In the genomic region with DNA sequence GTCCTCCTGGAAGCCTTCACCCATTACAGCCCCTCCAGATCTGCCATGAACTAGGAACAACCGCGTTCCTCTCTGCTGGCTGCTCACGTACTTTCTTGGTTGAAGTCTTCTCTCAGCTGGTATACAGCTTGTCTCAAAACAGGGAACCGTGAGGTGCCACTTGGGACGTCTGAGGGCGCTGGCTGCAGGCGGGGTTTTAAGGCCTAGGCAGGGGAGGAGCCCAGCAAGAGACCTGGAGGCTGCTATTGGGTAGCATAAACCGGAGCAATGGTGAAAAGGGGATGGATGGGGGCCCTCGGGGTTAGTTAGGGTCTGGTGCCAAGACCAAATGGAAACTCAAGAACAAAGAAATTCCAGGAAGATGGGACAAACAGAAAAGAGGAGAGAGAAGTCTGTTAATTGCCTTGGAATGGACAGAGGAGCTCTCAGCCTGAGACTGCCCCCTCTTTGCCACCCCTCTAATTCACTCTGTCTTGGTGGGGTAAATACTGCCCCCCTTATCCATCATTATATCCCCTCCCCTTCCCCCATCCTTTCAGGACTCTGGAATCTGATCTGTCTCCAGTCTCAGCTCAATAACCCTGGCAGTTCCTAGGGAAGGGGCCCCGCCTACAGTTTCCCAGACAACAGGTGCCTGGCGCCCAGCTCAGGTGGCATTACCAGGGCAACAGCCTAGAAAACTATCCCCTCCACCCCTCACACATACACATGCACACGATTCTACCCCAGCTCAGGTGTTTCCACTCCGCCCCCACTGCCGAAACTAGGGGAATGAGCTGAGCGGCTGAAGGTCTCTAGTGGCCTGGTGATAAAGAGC, we compare ENCODE assay signal across 10 mouse cellular contexts. TPM values are rescaled to one million over a fixed set of nuclear protein-coding genes. Genes with fewer than 3 reads are reported as not detected.
A peak's percentile ranks its signal among the peaks of the same experiment; 100 is the strongest.
DNase-seq lines count a peak whose midpoint lies in the region; ATAC-seq lines count a peak whose summit lies in the region.
"Had no signal": no experiment of that assay in that cellular context is flagged by ENCODE, and none has a peak within 500 bp of the region (broad histone marks: within the 10 kb centered on the region; RNA-seq: fewer than 3 reads in every experiment).

A gene (minus strand): TSS at position 171 of the 817 bp plus-strand sequence.

- H3K9ac ChIP-seq in heart, embryonic 12.5 days: no peak within 1 kb of the TSS
- H3K9ac ChIP-seq in forebrain, embryonic 14.5 days (ENCODE audit: low read length): no peak within 1 kb of the TSS

- H3K27ac ChIP-seq in heart, embryonic 10.5 days: no peak within 1 kb of the TSS
- H3K27ac ChIP-seq in heart, embryonic 12.5 days (ENCODE audit: poor library complexity, severe bottlenecking): no peak within 1 kb of the TSS
- H3K27ac ChIP-seq in forebrain, embryonic 14.5 days (ENCODE audit: low read depth, low read length): no peak within 1 kb of the TSS

- DNase-seq in heart, embryonic 10.5 days (ENCODE audit: low spot score): no peak
- peak; percentile 27 for DNase-seq in A20 (ENCODE audit: low read depth, low spot score)
- DNase-seq in forebrain, embryonic 14.5 days (ENCODE audit: low spot score): peak; percentile 23
- DNase-seq in kidney, postnatal 10 days: peak; percentile 52
- DNase-seq in thymus, postnatal 10 days (ENCODE audit: low spot score in 2 of 2): no peak
- DNase-seq in urinary bladder, postnatal 14 days (ENCODE audit: low spot score): no peak
- DNase-seq in right cerebral cortex, postnatal 10 days (ENCODE audit: low spot score in 2 of 2): no peak
- DNase-seq: cerebellum, adult 9-11 months; liver had no signal

- H3K9me3 ChIP-seq in heart, embryonic 10.5 days: no peaks in the 10 kb centered on the region
- no peaks in the 10 kb centered on the region for H3K9me3 ChIP-seq in heart, embryonic 12.5 days (replicated peaks)
- no peaks in the 10 kb centered on the region for H3K9me3 ChIP-seq in forebrain, embryonic 14.5 days (replicated peaks; ENCODE audit: control insufficient read depth, low read length)

- peaks cover 67% of the 10 kb centered on the region for H3K27me3 ChIP-seq in heart, embryonic 10.5 days (ENCODE audit: insufficient read depth, poor library complexity, severe bottlenecking)
- peaks cover 66% of the 10 kb centered on the region for H3K27me3 ChIP-seq in heart, embryonic 12.5 days (replicated peaks)
- peaks cover 32% of the 10 kb centered on the region for H3K27me3 ChIP-seq in forebrain, embryonic 14.5 days (replicated peaks; ENCODE audit: control insufficient read depth, insufficient read depth, low read length)

- 18% methylated on average over 15 of the region's 15 CpGs for WGBS in heart, embryonic 10.5 days
- 25% methylated on average over 15 of the region's 15 CpGs for WGBS in heart, embryonic 12.5 days
- WGBS in forebrain, embryonic 14.5 days: 12% methylated on average over 15 of the region's 15 CpGs

- peak within 1 kb of the TSS; percentile 3; the same call in 1 of the 2 replicates for H3K4me3 ChIP-seq in heart, embryonic 10.5 days
- H3K4me3 ChIP-seq in heart, embryonic 12.5 days: no peak within 1 kb of the TSS
- H3K4me3 ChIP-seq in forebrain, embryonic 14.5 days (ENCODE audit: low read depth, low read length): no peak within 1 kb of the TSS

- H3K36me3 ChIP-seq in heart, embryonic 10.5 days: no peaks in the 10 kb centered on the region
- no peaks in the 10 kb centered on the region for H3K36me3 ChIP-seq in heart, embryonic 12.5 days
- no peaks in the 10 kb centered on the region for H3K36me3 ChIP-seq in forebrain, embryonic 14.5 days (ENCODE audit: control insufficient read depth, insufficient read depth, low read length)

- no peak within 1 kb of the TSS for H3K4me2 ChIP-seq in heart, embryonic 12.5 days
- peak within 1 kb of the TSS; percentile 20; the same call in 1 of the 2 replicates for H3K4me2 ChIP-seq in forebrain, embryonic 14.5 days (ENCODE audit: low read length)

- H3K4me1 ChIP-seq in heart, embryonic 10.5 days: peaks cover 24% of the 10 kb centered on the region
- 0 out of 2 replicates have a peak, but pooled peaks cover 6% of the 10 kb centered on the region for H3K4me1 ChIP-seq in heart, embryonic 12.5 days (replicated peaks)
- peaks cover 7% of the 10 kb centered on the region for H3K4me1 ChIP-seq in forebrain, embryonic 14.5 days (ENCODE audit: control insufficient read depth, insufficient read depth, low read length)

- no peak for ATAC-seq in heart, embryonic 12.5 days (ENCODE audit: insufficient number of reproducible peaks, low FRiP score)
- ATAC-seq in forebrain, embryonic 14.5 days: peak; percentile 61; the same call in 1 of the 2 replicates

RNA-seq across cellular contexts. Expression of the gene that starts here (rescaled TPM):
- polyA plus RNA-seq in heart, embryonic 10.5 days (2016; fragmentation: Nextera tagmentation; extraction: Ambion mirVana): 0.76 and 2.4 TPM in 2 replicates
- not detected in 2 replicates for polyA plus RNA-seq in heart, embryonic 12.5 days (2016; fragmentation: Nextera tagmentation; extraction: Ambion mirVana)
- 1.6 and 2.3 TPM in 2 replicates for polyA plus RNA-seq in forebrain, embryonic 14.5 days (2014; fragmentation: Nextera tagmentation; extraction: Ambion mirVana)

Comparison
In these comparisons a context has a peak if more than half of its experiments do, and no peak if none do; other contexts are left out.
1. DNase-seq: peak in A20 (single experiment), forebrain, embryonic 14.5 days (single experiment) and kidney, postnatal 10 days (single experiment); none in heart, embryonic 10.5 days (single experiment), thymus, postnatal 10 days (0 of 2), urinary bladder, postnatal 14 days (single experiment) and right cerebral cortex, postnatal 10 days (0 of 2).